Mouse (Mus musculus) limb, embryonic 13.5 days (tissue): Measurements from ENCODE around the gene Igfbp7. TPM values are rescaled to one million over a fixed set of nuclear protein-coding genes. Genes with fewer than 3 reads are reported as not detected.

Experiments used
- ATAC-seq: fragments of 200-750 bp; cut with Nextera tagmentation; 2 replicates; pipeline ENCODE4 v1.8.0; 2017; ENCODE audit warnings: low read depth, moderate number of reproducible peaks, moderate TSS enrichment; ENCODE audit not compliant: low FRiP score
- H3K27ac ChIP-seq: fragments of 300-500 bp; sonication (generic); 2 replicates; pipeline ENCODE4 v1.5.1; 2015; ENCODE audit warnings: inconsistent platforms, mild to moderate bottlenecking, moderate library complexity
- H3K27me3 ChIP-seq: fragments of 300-500 bp; sonication (generic); 2 replicates; pipeline ENCODE4 v1.6.1; 2015; ENCODE audit warnings: mild to moderate bottlenecking, inconsistent platforms
- H3K36me3 ChIP-seq: fragments of 300-500 bp; sonication (generic); 2 replicates; pipeline ENCODE4 v1.6.1; 2015; ENCODE audit warnings: inconsistent platforms, mild to moderate bottlenecking, moderate library complexity
- H3K4me1 ChIP-seq: fragments of 300-500 bp; sonication (generic); 2 replicates; pipeline ENCODE4 v1.6.1; 2015; ENCODE audit warnings: inconsistent platforms
- H3K4me2 ChIP-seq: fragments of 300-500 bp; sonication (generic); replicated peaks from 2 replicates; pipeline ENCODE4 v1.6.1; 2015; ENCODE audit warnings: inconsistent platforms, mild to moderate bottlenecking, moderate library complexity
- H3K4me3 ChIP-seq: fragments of 300-500 bp; sonication (generic); 2 replicates; pipeline ENCODE4 v1.5.1; 2015; ENCODE audit warnings: moderate library complexity, mild to moderate bottlenecking, inconsistent platforms
- H3K9ac ChIP-seq: fragments of 300-500 bp; sonication (generic); 2 replicates; pipeline ENCODE4 v1.6.1; 2015; ENCODE audit warnings: mild to moderate bottlenecking, inconsistent platforms
- H3K9me3 ChIP-seq: fragments of 300-500 bp; sonication (generic); 2 replicates; pipeline ENCODE4 v1.6.1; 2016; ENCODE audit warnings: inconsistent platforms
- WGBS: fragments of 180-500 bp; shearing (Covaris S2); methylation state at CpG from one replicate; pipeline ENCODE4 v1.1.7; 2015; 5-methylcytosine and 5-hydroxymethylcytosine counted together
- polyA plus RNA-seq: library from polyadenylated mRNA; unstranded; fragments of >200 nt; fragmentation: Nextera tagmentation; extraction: Ambion mirVana; gene quantifications from 2 replicates; pipeline ENCODE4 v1.2.1, GENCODE M21; 2015

Igfbp7 gene
- polyA plus RNA-seq, 1 experiment from 2014 or later = 33.4 TPM

DNA sequence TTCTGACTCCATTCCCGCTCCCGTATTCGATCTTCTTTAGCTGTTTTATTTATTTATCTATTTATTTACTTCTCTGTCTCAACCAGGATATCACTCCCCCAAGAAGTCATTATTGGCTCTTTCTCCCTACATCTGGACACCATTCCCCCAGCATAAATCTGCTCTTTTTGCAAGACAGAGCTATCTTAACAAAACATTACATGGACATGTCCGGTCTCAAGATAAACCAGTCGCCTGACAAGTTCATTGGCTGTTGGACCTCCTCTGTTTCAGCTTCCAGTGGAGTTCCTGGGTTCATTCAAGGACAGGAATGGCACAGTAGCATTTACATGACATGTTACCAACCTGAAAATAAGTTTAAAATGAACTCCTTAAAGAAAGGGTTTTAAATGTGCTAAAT lies 4.9 kb downstream of the Igfbp7 start:
- H3K27me3 ChIP-seq = peaks cover 34% of the 10 kb centered on the region
- H3K4me3 ChIP-seq = no peak overlapping the region
- H3K9ac ChIP-seq = no peak overlapping the region
- 81% methylated on average over 5 of the region's 5 CpGs for WGBS
- ATAC-seq = no peak
- peaks cover 18% of the 10 kb centered on the region for H3K4me1 ChIP-seq
- no peaks in the 10 kb centered on the region for H3K36me3 ChIP-seq
- H3K9me3 ChIP-seq = no peaks in the 10 kb centered on the region
- no peak overlapping the region for H3K27ac ChIP-seq
- no peak overlapping the region for H3K4me2 ChIP-seq

DNA sequence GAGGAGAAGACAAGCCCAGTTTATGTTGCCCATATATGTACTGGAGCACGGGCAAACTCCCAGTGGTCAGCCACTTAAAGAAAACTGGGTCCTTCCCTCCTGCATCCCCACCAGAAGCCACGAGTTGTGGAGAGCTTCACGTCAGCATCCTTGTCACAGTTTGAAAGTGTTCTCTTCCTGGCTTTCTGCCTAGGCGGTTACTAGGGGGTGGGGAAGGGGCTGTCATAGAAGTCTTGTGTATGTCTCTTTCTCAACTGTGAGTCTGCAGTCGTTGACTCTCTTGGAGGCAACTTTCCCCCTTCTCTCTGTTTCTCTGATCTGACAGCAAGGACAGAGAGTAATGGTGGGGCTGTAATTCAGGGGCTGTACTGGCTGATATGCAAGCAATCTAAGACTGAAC lies 5.7 kb downstream of the Igfbp7 start:
- peaks cover 29% of the 10 kb centered on the region for H3K27me3 ChIP-seq
- H3K36me3 ChIP-seq = no peaks in the 10 kb centered on the region
- ATAC-seq = no peak
- 60% methylated on average over 5 of the region's 5 CpGs for WGBS
- H3K9me3 ChIP-seq = no peaks in the 10 kb centered on the region
- peaks cover 18% of the 10 kb centered on the region for H3K4me1 ChIP-seq
- H3K9ac ChIP-seq = no peak overlapping the region
- no peak overlapping the region for H3K4me3 ChIP-seq
- no peak overlapping the region for H3K4me2 ChIP-seq
- no peak overlapping the region for H3K27ac ChIP-seq

DNA sequence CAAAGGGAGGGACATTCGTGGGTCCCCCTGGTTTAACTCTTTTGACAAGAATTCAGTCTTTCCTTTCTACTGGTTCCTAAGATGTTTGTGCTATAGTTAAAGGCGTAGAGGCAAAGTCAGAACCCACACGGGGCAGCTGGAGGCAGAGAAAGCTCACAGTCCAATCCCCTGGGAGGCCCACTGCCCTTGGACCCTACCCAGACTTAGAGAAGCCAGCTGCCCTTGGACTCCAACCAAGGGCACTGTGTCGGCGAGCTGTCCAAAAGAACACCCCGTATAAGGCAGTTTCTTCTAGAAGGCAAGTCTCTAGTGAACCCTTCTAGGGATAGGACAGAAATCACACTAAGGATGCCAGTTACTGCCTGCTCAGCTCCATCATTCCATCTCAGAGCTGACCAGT lies 7.0 kb downstream of the Igfbp7 start:
- no peak overlapping the region for H3K4me3 ChIP-seq
- no peak overlapping the region for H3K9ac ChIP-seq
- WGBS = 76% methylated on average over 6 of the region's 6 CpGs
- no peak for ATAC-seq
- H3K27ac ChIP-seq = no peak overlapping the region
- no peak overlapping the region for H3K4me2 ChIP-seq
- H3K36me3 ChIP-seq = no peaks in the 10 kb centered on the region
- H3K9me3 ChIP-seq = no peaks in the 10 kb centered on the region
- H3K27me3 ChIP-seq = peaks cover 23% of the 10 kb centered on the region
- peaks cover 24% of the 10 kb centered on the region for H3K4me1 ChIP-seq

DNA sequence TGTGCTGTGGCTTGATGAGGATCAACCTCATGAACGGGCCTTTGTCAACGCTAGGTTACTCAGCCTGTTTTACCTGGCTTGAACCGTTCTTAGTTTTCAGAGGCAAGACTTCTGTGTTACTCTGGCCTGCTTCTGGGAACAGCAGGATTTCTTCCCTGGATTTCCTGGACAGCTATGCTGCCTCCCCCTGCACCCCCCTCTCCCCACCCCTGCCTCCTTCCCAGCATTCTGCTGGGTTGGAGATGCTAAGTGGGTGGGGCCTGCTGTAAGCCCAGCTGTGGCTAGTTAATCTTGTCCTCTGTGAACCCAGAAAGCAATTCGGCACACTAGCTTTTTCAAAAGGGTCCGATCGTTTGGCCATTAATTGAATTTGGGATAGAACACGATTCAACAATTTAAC lies 7.7 kb downstream of the Igfbp7 start:
- peaks cover 17% of the 10 kb centered on the region for H3K27me3 ChIP-seq
- H3K4me2 ChIP-seq = no peak overlapping the region
- H3K9me3 ChIP-seq = no peaks in the 10 kb centered on the region
- WGBS = 65% methylated on average over 7 of the region's 7 CpGs
- no peaks in the 10 kb centered on the region for H3K36me3 ChIP-seq
- H3K9ac ChIP-seq = no peak overlapping the region
- peaks cover 28% of the 10 kb centered on the region for H3K4me1 ChIP-seq
- no peak for ATAC-seq
- H3K4me3 ChIP-seq = no peak overlapping the region
- H3K27ac ChIP-seq = no peak overlapping the region

DNA sequence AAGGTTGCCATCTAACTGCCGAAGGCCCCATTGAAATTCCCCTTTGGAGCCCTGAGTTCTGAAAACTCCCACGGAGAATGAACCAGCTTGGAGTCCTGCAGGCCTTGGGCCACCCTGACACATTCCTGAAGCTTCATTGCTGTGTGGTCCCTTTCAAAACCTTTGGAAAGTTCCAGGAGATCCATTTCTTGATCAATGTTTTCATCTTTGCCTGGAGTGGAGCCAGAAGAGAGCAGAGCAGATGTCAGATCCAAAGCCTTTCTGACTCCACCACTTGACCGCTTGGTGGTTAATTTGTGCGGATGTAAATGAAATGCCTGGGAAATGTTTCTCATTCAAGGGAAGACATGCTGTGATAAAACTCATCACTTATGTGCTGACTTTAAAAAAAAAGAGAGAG lies 8.8 kb downstream of the Igfbp7 start:
- Histone ChIP-seq H3K36me3 (no peaks in the 10 kb centered on the region), H3K4me1 (peaks cover 28% of the 10 kb centered on the region), H3K27ac (no peak overlapping the region), H3K4me2 (no peak overlapping the region), H3K4me3 (no peak overlapping the region), H3K9ac (no peak overlapping the region), H3K27me3 (peaks cover 11% of the 10 kb centered on the region; the same call in 1 of the 2 replicates), H3K9me3 (no peaks in the 10 kb centered on the region)
- ATAC-seq = no peak
- WGBS = 88% methylated on average over 4 of the region's 4 CpGs

DNA sequence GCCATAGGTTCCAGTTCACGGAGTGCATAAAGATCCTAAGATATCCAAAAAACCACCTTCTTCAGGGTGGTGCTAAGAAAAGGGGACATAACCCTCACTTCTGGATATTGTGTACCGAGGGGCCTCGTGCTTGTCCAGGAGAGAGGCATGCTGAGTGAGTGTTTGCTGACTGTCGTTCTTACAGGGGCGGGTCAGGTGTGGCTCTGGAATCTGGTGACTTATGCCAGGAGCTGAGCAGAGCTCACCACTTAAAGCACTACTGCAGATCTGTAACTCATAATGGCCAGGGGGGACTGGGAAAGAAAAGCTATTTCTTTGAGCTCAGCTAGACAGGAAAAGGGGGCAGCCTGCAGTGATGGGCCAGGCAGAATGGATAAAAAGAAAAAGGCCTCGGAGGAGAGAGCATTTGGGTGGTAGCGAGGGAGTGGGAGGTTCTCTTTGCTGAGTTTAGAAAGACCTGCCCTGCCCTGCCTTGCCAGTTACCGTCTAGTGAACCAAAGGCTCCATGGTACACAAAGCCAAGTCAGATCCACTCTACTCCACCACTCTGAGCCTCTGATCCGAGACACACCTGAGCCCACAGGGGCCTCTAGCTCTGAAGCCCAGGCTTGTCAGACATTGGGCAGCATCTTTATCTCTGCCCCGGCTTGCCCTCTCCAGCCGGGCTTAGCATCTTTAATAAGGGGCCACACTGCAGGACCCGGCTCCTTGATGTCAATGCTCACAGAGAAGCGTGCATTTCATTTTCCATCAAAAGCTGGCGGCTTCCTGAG lies 9.4 kb downstream of the Igfbp7 start:
- Histone ChIP-seq H3K4me1 (peaks cover 28% of the 10 kb centered on the region), H3K36me3 (no peaks in the 10 kb centered on the region), H3K4me2 (no peak overlapping the region), H3K9me3 (no peaks in the 10 kb centered on the region), H3K27ac (no peak overlapping the region), H3K9ac (no peak overlapping the region), H3K27me3 (peaks cover 10% of the 10 kb centered on the region; the same call in 1 of the 2 replicates), H3K4me3 (no peak overlapping the region)
- WGBS = 71% methylated on average over 14 of the region's 14 CpGs
- no peak for ATAC-seq

DNA sequence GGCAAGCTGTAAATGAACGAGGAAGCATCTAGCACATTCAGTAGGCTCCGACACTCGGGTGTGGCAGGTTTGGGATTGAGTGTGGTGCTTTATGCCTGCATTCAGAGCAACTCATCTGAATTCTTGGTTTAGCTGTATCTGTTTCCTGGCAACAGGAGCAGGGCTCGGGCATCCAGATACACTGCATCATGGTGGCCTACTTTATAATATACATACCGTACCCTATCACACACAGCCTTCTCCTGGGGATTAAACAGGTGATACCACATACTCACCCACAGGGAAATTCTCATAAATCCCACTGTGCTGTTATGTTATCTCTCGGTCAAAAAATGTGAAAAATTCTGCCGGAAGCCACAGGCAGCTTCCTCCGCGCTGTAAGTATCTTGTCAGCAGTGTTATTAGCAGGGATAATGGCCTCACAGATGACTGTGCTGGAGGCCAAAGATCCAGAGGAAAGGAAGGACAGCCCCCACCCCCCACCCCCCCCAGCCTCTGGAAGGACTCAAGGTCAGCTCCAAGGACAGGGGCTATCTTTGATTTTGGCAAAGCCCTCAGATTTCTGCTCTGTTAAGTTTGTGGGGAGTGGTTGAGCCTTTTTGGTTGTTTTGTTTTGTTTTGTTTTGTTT lies 13.7 kb downstream of the Igfbp7 start:
- Histone ChIP-seq H3K27me3 (peaks cover 10% of the 10 kb centered on the region; the same call in 1 of the 2 replicates), H3K4me3 (no peak overlapping the region), H3K4me2 (no peak overlapping the region), H3K4me1 (peaks cover 24% of the 10 kb centered on the region), H3K27ac (no peak overlapping the region), H3K9ac (no peak overlapping the region), H3K9me3 (no peaks in the 10 kb centered on the region), H3K36me3 (no peaks in the 10 kb centered on the region)
- no peak for ATAC-seq
- WGBS = 82% methylated on average over 9 of the region's 9 CpGs

DNA sequence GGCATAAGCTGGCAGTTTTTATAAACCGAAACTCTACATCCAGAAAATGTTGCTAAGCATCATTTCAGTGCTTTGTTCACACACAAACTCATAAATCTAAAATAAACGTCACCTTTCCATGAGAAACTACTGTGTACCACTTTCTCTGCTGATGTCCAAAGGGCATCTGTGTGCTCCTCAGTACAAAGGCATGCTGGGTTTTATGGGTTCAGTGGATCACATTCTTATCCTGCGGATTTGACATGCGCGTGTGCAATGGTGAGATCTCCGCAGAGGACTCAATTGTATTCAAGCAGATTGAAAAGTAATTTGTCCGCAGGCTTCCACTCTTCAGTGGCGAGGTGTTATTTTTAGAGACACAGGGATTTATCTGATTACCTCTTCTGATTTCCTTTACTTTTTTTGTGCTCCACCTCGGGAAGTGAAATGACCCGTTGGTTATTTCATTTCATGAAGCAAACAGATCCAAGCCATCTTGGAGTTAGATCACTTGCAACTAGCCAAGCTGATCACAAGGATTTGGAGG lies 14.7 kb downstream of the Igfbp7 start:
- H3K4me2 ChIP-seq = no peak overlapping the region
- H3K4me3 ChIP-seq = no peak overlapping the region
- no peak overlapping the region for H3K9ac ChIP-seq
- H3K9me3 ChIP-seq = no peaks in the 10 kb centered on the region
- peaks cover 10% of the 10 kb centered on the region; the same call in 1 of the 2 replicates for H3K27me3 ChIP-seq
- H3K27ac ChIP-seq = no peak overlapping the region
- no peak for ATAC-seq
- H3K36me3 ChIP-seq = no peaks in the 10 kb centered on the region
- peaks cover 17% of the 10 kb centered on the region for H3K4me1 ChIP-seq
- WGBS = 83% methylated on average over 10 of the region's 10 CpGs

DNA sequence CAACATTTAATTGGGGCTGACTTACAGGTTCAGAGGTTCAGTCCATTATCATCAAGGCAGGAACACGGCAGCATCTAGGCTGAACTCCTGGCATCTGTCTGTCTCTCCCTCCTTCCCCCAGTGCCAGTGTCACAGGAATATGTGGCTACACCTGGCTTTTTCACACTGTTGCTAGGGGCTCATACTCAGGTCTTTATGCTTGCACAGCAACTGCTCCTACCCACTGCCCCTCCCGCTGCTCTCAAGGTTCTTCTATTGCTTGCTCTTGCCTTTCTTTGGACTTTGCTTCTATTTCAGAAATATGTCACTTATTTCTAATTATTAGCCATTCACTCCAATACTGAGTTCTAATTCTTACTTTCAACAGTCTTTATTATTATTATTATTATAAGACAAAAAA lies 17.6 kb downstream of the Igfbp7 start:
- no peaks in the 10 kb centered on the region for H3K36me3 ChIP-seq
- H3K4me3 ChIP-seq = no peak overlapping the region
- H3K4me2 ChIP-seq = no peak overlapping the region
- H3K27me3 ChIP-seq = peaks cover 10% of the 10 kb centered on the region; the same call in 1 of the 2 replicates
- no peak overlapping the region for H3K27ac ChIP-seq
- 85% methylated on average over 2 of the region's 2 CpGs for WGBS
- H3K9ac ChIP-seq = no peak overlapping the region
- H3K4me1 ChIP-seq = peaks cover 6% of the 10 kb centered on the region; the same call in 1 of the 2 replicates
- ATAC-seq = no peak
- H3K9me3 ChIP-seq = no peaks in the 10 kb centered on the region

DNA sequence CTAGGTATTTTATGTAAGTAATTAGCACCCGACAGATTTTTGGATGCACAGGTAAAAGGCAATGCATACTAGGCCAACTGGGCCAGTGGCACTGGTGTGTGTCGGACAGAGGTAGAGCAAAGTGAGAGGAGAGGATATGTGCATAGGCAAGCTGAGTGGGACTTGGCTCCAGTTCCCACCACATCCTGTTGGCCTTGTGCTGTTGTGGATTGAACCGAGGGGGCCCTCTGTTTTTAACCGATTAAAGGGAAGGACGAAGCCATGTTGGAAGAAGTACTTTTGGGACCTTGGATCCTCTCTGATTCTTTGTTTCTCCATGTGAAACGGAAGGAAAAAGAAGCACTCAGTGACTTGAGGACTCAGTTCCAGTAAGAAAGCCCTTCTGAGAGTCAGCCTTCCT lies 19.5 kb downstream of the Igfbp7 start:
- Histone ChIP-seq H3K9ac (no peak overlapping the region), H3K4me1 (peaks cover 6% of the 10 kb centered on the region; the same call in 1 of the 2 replicates), H3K36me3 (no peaks in the 10 kb centered on the region), H3K4me3 (no peak overlapping the region), H3K27me3 (peaks cover 12% of the 10 kb centered on the region; the same call in 1 of the 2 replicates), H3K9me3 (no peaks in the 10 kb centered on the region), H3K27ac (no peak overlapping the region), H3K4me2 (no peak overlapping the region)
- no peak for ATAC-seq
- WGBS = 81% methylated on average over 6 of the region's 6 CpGs

DNA sequence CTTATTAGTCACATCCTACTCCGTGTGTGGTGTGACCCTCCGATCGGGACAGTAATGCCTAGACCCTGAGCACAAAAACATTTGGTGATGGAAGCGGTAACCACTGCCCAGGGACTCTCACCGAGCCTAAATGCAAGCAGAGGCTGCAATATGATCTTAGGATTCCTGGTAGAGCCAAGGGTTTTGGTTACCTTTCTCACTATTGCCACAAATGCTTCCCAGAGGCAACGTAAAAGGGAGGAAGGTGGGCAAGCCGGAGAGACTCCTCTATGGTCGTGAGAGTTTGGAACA lies 20.5 kb downstream of the Igfbp7 start:
- Histone ChIP-seq H3K27ac (no peak overlapping the region), H3K4me2 (no peak overlapping the region), H3K9me3 (no peaks in the 10 kb centered on the region), H3K27me3 (peaks cover 15% of the 10 kb centered on the region; the same call in 1 of the 2 replicates), H3K4me1 (peaks cover 6% of the 10 kb centered on the region; the same call in 1 of the 2 replicates), H3K4me3 (no peak overlapping the region), H3K9ac (no peak overlapping the region), H3K36me3 (no peaks in the 10 kb centered on the region)
- no peak for ATAC-seq
- WGBS = 60% methylated on average over 8 of the region's 8 CpGs

DNA sequence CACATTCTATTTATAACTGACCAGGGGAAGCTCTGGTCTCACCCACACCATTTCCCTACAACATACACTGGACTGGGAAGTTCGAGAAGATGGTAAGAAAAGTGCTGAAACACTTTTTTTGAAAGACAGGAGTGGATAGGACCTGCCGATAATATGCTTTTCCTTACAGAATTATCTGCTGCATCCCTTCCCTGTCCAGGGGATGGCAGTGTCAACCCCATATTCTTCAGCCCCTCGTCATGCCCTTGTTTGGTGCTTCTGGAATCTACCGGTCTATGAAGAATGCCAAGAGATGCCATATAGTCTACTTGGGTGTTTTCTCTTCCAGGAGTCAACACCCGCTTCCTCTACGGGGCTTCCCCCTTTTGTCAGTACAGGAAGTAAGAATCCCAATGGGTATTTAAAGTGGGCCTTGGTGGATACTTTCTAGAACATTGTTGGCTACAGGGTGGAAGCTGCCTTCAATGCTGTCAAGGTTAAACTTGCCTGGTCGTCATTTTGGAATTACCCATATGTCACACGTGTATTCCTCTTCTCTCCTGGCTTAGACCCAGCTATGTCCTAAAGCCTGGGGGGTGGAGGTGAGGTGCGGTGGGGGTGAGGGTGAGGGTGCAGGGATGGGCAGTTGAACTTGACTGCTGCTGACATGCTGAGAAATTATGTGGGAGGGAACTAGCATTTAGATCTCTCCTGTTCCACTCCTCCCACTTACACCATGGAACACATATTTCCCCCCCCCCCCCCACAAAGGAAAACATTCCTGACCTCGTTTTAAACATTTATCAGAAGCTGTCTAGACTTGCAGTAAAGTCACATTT lies 21.0 kb downstream of the Igfbp7 start:
- no peak overlapping the region for H3K4me2 ChIP-seq
- 77% methylated on average over 10 of the region's 10 CpGs for WGBS
- H3K36me3 ChIP-seq = no peaks in the 10 kb centered on the region
- no peak overlapping the region for H3K27ac ChIP-seq
- no peak overlapping the region for H3K9ac ChIP-seq
- H3K4me1 ChIP-seq = peaks cover 6% of the 10 kb centered on the region; the same call in 1 of the 2 replicates
- no peak overlapping the region for H3K4me3 ChIP-seq
- no peak for ATAC-seq
- peaks cover 11% of the 10 kb centered on the region; the same call in 1 of the 2 replicates for H3K27me3 ChIP-seq
- H3K9me3 ChIP-seq = no peaks in the 10 kb centered on the region
